Comparison of ENCODE assay signal across 21 mouse cellular contexts in genomic region chr16:9909225-9909624, GRCm38 (mm10).
DNase-seq lines count a peak whose midpoint lies in the region; ATAC-seq and TF ChIP-seq lines count a peak whose summit lies in the region.
"Had no signal": no experiment of that assay in that cellular context is flagged by ENCODE, and none has a peak within 500 bp of the region (broad histone marks: within the 10 kb centered on the region; RNA-seq: fewer than 3 reads in every experiment).

No protein-coding gene starts in this region.

- intact Hi-C loops in left cerebral cortex, adult 2 months (cut with DNase I): no loop called here
- intact Hi-C loops in left cerebral cortex, postnatal 36 days (cut with DNase I): no loop called here

- H3K27ac ChIP-seq in left cerebral cortex, adult 2 months: peak overlapping the region; percentile 44
- H3K27ac ChIP-seq: embryonic facial prominence, embryonic 10.5 days; forebrain, embryonic 13.5 days; heart, adult 2 months; heart, embryonic 15.5 days; hindbrain, embryonic 10.5 days; hindbrain, embryonic 14.5 days; intestine, embryonic 15.5 days had no signal

- DNase-seq in cerebellum, postnatal 4 days (ENCODE audit: low spot score in 2 of 2): no peak
- no peak for DNase-seq in left cerebral cortex, adult 2 months (ENCODE audit: extremely low spot score in 1 of 2, low spot score in 2 of 2)
- no peak for DNase-seq in left cerebral cortex, postnatal 36 days (ENCODE audit: low spot score in 2 of 2)
- DNase-seq in cerebellum, adult 9-10 months: peak; percentile 92
- DNase-seq in cerebellum, postnatal 36 days: peak; percentile 69 to 72
- no peak for DNase-seq in embryo, embryonic 9.5 days (ENCODE audit: extremely low spot score)
- DNase-seq in lung, postnatal 4 days: no peak
- DNase-seq: adrenal gland, postnatal 14 days; B cell, adult 2 months; gastrocnemius, postnatal 10 days; heart, adult 2 months; heart, postnatal 14 days; kidney, adult 18-20 months had no signal

- TF ChIP-seq CTCF in left cerebral cortex, adult 2 months (IDR thresholded peaks at IDR 0.05): no peak

- ATAC-seq in cerebellum, adult (ENCODE audit: insufficient number of reproducible peaks, low FRiP score, low TSS enrichment): peak; percentile 95
- ATAC-seq: CD4-positive, CD25-positive, alpha-beta regulatory T cell, adult 4 months; forebrain, embryonic 13.5 days; intestine, embryonic 15.5 days had no signal

- H3K4me3 ChIP-seq in left cerebral cortex, adult 2 months: no peak overlapping the region
- H3K4me3 ChIP-seq: embryonic facial prominence, embryonic 10.5 days; forebrain, embryonic 13.5 days; heart, adult 2 months; heart, embryonic 15.5 days; hindbrain, embryonic 10.5 days; intestine, embryonic 15.5 days had no signal

Comparison
In these comparisons a context has a peak if more than half of its experiments do, and no peak if none do; other contexts are left out.
1. DNase-seq: peak in cerebellum, adult 9-10 months (single experiment) and cerebellum, postnatal 36 days (2 of 2); none in cerebellum, postnatal 4 days (0 of 2), left cerebral cortex, adult 2 months (0 of 2), left cerebral cortex, postnatal 36 days (0 of 2), embryo, embryonic 9.5 days (single experiment) and lung, postnatal 4 days (0 of 2).